Mouse (Mus musculus) liver, embryonic 12.5 days (tissue): ENCODE data around the gene Slc25a28. TPM values are rescaled to one million over a fixed set of nuclear protein-coding genes. Genes with fewer than 3 reads are reported as not detected.

ENCODE experiments used
- ATAC-seq: fragments of 200-750 bp; cut with Nextera tagmentation; 2 replicates; pipeline ENCODE4 v1.8.0; 2017; ENCODE audit warnings: moderate number of reproducible peaks, mild to moderate bottlenecking, moderate library complexity
- H3K27ac ChIP-seq: fragments of 300-500 bp; sonication (generic); 2 replicates; pipeline ENCODE4 v1.5.1; 2016; ENCODE audit warnings: mild to moderate bottlenecking
- H3K27me3 ChIP-seq: fragments of 300-500 bp; sonication (generic); replicated peaks from 2 replicates; pipeline ENCODE4 v1.6.1; 2016; ENCODE audit warnings: mild to moderate bottlenecking, moderate library complexity
- H3K36me3 ChIP-seq: fragments of 300-500 bp; sonication (generic); 2 replicates; pipeline ENCODE4 v1.6.1; 2016; ENCODE audit warnings: mild to moderate bottlenecking, moderate library complexity
- H3K4me1 ChIP-seq: fragments of 300-500 bp; sonication (generic); 2 replicates; pipeline ENCODE4 v1.6.1; 2016
- H3K4me2 ChIP-seq: fragments of 300-500 bp; sonication (generic); 2 replicates; pipeline ENCODE4 v1.6.1; 2016; ENCODE audit warnings: mild to moderate bottlenecking, moderate library complexity
- H3K4me3 ChIP-seq: fragments of 300-500 bp; sonication (generic); 2 replicates; pipeline ENCODE4 v1.5.1; 2016; ENCODE audit warnings: mild to moderate bottlenecking, moderate library complexity
- H3K9ac ChIP-seq: fragments of 300-500 bp; sonication (generic); 2 replicates; pipeline ENCODE4 v1.6.1; 2016; ENCODE audit warnings: mild to moderate bottlenecking, moderate library complexity
- H3K9me3 ChIP-seq: fragments of 300-500 bp; sonication (generic); replicated peaks from 2 replicates; pipeline ENCODE4 v1.6.1; 2016; ENCODE audit warnings: mild to moderate bottlenecking, moderate library complexity
- WGBS: fragments of 180-500 bp; shearing (Covaris S2); methylation state at CpG from one replicate; pipeline ENCODE4 v1.1.7; 2016; ENCODE audit not compliant: insufficient replicate concordance; 5-methylcytosine and 5-hydroxymethylcytosine counted together
- polyA plus RNA-seq: library from polyadenylated mRNA; unstranded; fragments of >200 nt; fragmentation: Nextera tagmentation; extraction: Ambion mirVana; gene quantifications from 2 replicates; pipeline ENCODE4 v1.2.1, GENCODE M21; 2016

Gene Slc25a28
- polyA plus RNA-seq, 1 experiment from 2014 or later: 13.4 TPM

GRCm38 (mm10) chr19:43623913-43624312, 50.8 kb downstream of the Slc25a28 start:
- no peaks in the 10 kb centered on the region for H3K4me1 ChIP-seq
- no peak overlapping the region for H3K4me3 ChIP-seq
- no peak overlapping the region for H3K4me2 ChIP-seq
- peaks cover 78% of the 10 kb centered on the region for H3K27me3 ChIP-seq
- no peak overlapping the region for H3K9ac ChIP-seq
- H3K9me3 ChIP-seq: no peaks in the 10 kb centered on the region
- no peak for ATAC-seq
- H3K36me3 ChIP-seq: no peaks in the 10 kb centered on the region
- H3K27ac ChIP-seq: no peak overlapping the region
- 35% methylated on average over 4 of the region's 4 CpGs for WGBS

DNA sequence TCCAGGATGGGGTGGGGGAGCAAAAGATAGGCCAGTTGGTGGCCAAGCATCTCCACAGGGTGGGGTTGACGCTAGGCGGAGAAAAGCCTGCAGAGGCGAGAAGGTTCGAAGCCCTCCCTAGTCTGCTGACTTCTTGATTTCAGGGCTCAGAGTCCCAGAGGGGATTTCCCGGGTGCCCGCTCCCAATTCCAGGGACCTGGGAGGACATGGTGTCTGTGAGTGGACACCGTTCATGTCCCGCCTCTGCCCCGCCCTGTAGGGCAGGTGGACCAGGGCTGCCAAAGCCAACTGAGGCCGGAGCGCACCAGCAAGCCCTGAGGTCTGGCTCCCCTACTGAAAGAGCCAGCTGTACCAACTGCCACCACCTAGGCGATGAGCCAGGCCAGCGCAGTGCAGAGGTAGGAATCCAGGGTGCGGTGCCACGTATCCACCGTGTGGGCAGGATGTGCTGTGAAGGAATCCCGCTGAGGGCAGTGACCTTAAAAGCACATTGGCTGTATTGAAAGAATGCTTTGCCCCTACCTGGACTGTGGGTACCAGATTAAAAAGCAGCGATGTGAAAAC, 54.7 kb downstream of the Slc25a28 start:
- Histone ChIP-seq H3K27ac (no peak overlapping the region), H3K4me1 (peaks cover 13% of the 10 kb centered on the region), H3K36me3 (no peaks in the 10 kb centered on the region), H3K27me3 (peaks cover 99% of the 10 kb centered on the region), H3K4me2 (no peak overlapping the region), H3K9ac (no peak overlapping the region), H3K9me3 (no peaks in the 10 kb centered on the region), H3K4me3 (no peak overlapping the region)
- 11% methylated on average over 18 of the region's 18 CpGs for WGBS
- ATAC-seq: no peak

DNA sequence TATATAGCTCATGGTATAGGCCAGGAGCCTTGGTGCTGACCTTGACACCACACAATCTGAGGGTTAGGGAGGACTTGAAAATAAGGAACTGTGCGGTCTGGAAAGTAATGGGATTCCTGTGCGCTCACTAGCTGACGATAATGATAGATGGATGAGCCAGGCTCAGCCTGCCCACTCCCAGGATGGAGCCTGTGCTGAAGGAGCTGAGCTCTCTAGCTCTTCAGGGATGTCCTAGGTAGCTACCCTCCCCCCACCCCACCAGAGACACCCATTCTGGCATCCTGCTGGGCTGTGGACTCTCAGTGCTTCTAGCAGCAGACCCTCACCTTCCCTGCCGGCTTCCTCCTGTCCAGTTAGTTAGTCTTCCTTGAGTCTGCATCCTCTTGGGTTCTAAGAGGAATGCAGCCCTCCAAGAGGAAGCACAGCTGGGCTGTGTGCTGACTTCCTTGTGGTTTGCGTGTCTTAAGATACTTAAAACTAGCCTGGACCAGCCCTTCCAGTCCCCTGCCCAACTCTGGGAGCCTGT, 56.1 kb downstream of the Slc25a28 start:
- 7% methylated on average over 5 of the region's 5 CpGs for WGBS
- no peak overlapping the region for H3K4me2 ChIP-seq

DNA sequence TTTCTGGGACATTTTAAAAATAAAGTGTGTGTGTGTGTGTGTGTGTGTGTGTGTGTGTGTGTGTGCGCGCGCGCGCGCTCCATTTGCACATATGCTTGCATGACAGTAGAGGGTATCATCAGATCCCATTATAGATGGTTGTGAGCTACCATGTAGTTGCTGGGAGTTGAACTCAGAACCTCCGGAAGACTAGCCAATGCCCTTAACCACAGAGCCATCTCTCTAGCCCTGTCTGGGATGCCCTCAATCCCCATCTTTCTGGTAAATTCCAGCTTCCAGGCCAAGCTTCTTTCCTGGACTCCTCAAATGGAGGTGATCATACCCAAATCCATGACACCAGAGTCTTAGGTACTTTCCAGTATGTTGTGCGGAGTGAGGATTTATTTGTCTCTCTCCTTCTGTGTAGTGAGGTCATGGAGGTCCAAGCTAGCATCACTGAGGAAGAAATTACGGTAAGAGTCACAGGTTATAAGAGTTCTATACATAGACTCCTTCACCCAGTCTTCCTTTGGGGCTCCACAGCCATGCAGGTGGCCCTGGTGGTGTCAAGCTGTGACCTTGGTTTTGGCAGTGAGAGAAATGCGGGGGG, 56.8 kb downstream of the Slc25a28 start:
- Histone ChIP-seq H3K4me2 (no peak overlapping the region), H3K27me3 (peaks cover 100% of the 10 kb centered on the region), H3K9me3 (no peaks in the 10 kb centered on the region), H3K27ac (no peak overlapping the region), H3K4me1 (peaks cover 24% of the 10 kb centered on the region), H3K36me3 (no peaks in the 10 kb centered on the region), H3K9ac (no peak overlapping the region), H3K4me3 (no peak overlapping the region)
- no peak for ATAC-seq
- 51% methylated on average over 10 of the region's 10 CpGs for WGBS

More for the DNA sequence above, 56.1 kb downstream of the Slc25a28 start:
- Histone ChIP-seq H3K4me3 (no peak overlapping the region), H3K36me3 (no peaks in the 10 kb centered on the region), H3K9ac (no peak overlapping the region), H3K27ac (no peak overlapping the region), H3K27me3 (peaks cover 100% of the 10 kb centered on the region), H3K4me1 (peaks cover 24% of the 10 kb centered on the region), H3K9me3 (no peaks in the 10 kb centered on the region)
- no peak for ATAC-seq

- no peaks in the 10 kb centered on the region for H3K9me3 ChIP-seq
- WGBS: 6% methylated on average over 12 of the region's 12 CpGs
- peaks cover 100% of the 10 kb centered on the region for H3K27me3 ChIP-seq
- H3K36me3 ChIP-seq: no peaks in the 10 kb centered on the region
- H3K9ac ChIP-seq: no peak overlapping the region
- ATAC-seq: no peak
- no peak overlapping the region for H3K27ac ChIP-seq
- H3K4me1 ChIP-seq: peaks cover 34% of the 10 kb centered on the region
- no peak overlapping the region for H3K4me3 ChIP-seq
- H3K4me2 ChIP-seq: peak overlapping the region; percentile 57
Measured at GRCm38 (mm10) chr19:43616889-43617288, 57.8 kb downstream of the Slc25a28 start.

DNA sequence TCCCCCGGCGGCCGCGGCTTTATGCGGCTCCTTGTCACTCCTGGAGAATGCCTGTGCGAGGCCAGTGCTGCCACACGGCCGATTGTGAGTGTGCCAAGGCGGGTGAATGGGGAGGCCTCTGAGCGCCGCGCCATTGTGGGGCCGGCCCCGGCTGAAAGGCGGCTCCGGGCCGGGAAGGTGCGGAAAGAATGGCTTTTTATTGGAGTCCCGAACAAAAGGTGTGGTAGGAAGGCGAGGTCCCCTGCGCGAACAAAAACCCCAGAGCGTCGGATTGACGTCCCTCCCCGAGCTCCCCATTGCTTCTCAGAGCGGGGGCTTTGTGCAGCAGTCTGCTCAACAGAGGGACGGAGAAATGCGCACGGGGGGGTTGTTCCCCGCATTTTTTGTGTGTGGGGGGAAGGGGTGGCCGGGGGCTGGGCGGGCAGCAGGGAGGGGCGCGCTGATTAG, 58.2 kb downstream of the Slc25a28 start:
- peak overlapping the region; percentile 57 for H3K4me2 ChIP-seq
- no peak overlapping the region for H3K27ac ChIP-seq
- no peak for ATAC-seq
- H3K9me3 ChIP-seq: no peaks in the 10 kb centered on the region
- no peak overlapping the region for H3K9ac ChIP-seq
- WGBS: under 1% methylated on average over 35 of the region's 35 CpGs
- H3K4me1 ChIP-seq: peaks cover 37% of the 10 kb centered on the region
- peaks cover 100% of the 10 kb centered on the region for H3K27me3 ChIP-seq
- peak overlapping the region; percentile 41; the same call in 1 of the 2 replicates for H3K4me3 ChIP-seq
- no peaks in the 10 kb centered on the region for H3K36me3 ChIP-seq

GRCm38 (mm10) chr19:43615571-43616414, 58.9 kb downstream of the Slc25a28 start:
- peak overlapping the region; percentile 41 for H3K4me3 ChIP-seq

DNA sequence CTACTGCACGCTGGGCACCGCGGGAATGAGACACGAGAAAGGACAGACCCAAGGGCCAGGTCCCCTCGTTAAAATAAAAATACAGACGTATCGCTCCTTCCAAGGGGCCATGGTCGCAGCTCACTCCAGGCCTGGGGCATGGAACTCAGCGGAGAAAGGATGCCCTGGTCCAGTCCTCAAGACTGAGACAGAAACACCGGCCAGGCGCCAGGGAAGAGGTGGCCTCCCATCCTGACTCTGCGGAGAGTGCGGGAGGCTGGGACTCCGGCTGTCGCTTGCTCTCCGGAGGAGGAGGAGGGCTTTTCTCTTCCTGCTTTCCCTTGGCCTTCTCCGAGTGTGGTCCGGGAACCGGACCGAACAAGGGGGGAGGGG, 59.6 kb downstream of the Slc25a28 start:
- peaks cover 42% of the 10 kb centered on the region for H3K4me1 ChIP-seq
- H3K9ac ChIP-seq: no peak overlapping the region
- no peaks in the 10 kb centered on the region for H3K9me3 ChIP-seq
- H3K4me3 ChIP-seq: peak overlapping the region; percentile 41
- no peak for ATAC-seq
- WGBS: under 1% methylated on average over 20 of the region's 20 CpGs
- no peaks in the 10 kb centered on the region for H3K36me3 ChIP-seq
- H3K27ac ChIP-seq: no peak overlapping the region
- peak overlapping the region; percentile 57 for H3K4me2 ChIP-seq
- H3K27me3 ChIP-seq: peaks cover 100% of the 10 kb centered on the region

More at GRCm38 (mm10) chr19:43615571-43616414, 58.9 kb downstream of the Slc25a28 start:
- ATAC-seq: no peak
- peaks cover 100% of the 10 kb centered on the region for H3K27me3 ChIP-seq
- H3K4me2 ChIP-seq: peak overlapping the region; percentile 57
- H3K9ac ChIP-seq: no peak overlapping the region
- no peaks in the 10 kb centered on the region for H3K9me3 ChIP-seq
- H3K36me3 ChIP-seq: no peaks in the 10 kb centered on the region
- 3% methylated on average over 34 of the region's 34 CpGs for whole genome bisulfite sequencing
- no peak overlapping the region for H3K27ac ChIP-seq
- peaks cover 37% of the 10 kb centered on the region for H3K4me1 ChIP-seq

DNA sequence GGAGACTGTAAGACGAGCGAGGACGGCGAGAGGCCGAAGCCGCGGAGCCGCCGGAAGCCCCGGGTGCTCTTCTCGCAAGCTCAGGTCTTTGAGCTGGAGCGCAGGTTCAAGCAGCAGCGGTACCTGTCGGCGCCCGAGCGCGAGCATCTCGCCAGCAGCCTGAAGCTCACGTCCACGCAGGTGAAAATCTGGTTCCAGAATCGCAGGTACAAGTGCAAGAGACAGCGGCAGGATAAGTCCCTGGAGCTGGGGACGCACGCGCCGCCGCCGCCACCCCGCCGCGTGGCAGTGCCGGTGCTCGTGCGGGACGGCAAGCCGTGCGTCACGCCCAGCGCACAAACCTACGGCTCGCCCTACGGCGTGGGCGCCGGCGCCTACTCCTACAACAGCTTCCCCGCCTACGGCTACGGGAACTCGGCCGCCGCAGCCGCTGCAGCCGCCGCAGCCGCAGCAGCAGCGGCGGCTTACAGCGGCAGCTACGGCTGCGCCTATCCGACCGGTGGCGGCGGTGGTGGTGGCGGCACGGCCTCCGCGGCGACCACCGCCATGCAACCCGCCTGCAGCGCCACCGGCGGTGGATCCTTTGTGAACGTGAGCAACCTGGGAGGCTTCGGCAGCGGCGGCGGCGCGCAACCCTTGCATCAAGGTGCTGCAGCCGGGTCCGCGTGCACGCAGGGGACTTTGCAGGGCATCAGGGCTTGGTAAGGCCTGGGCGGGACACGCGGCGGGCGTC, 60.2 kb downstream of the Slc25a28 start:
- H3K27ac ChIP-seq: no peak overlapping the region
- peaks cover 100% of the 10 kb centered on the region for H3K27me3 ChIP-seq
- no peaks in the 10 kb centered on the region for H3K9me3 ChIP-seq
- H3K4me1 ChIP-seq: peaks cover 43% of the 10 kb centered on the region
- WGBS: under 1% methylated on average over 68 of the region's 92 CpGs
- peak overlapping the region; percentile 41 for H3K4me3 ChIP-seq
- H3K9ac ChIP-seq: no peak overlapping the region
- peak overlapping the region; percentile 57 for H3K4me2 ChIP-seq
- H3K36me3 ChIP-seq: no peaks in the 10 kb centered on the region
- no peak for ATAC-seq
